Mouse (Mus musculus) liver, adult 2 months (tissue): ENCODE data around the gene Dclre1b.

Experiments used
- CTCF ChIP-seq: fragments of 200-500 bp; IDR thresholded peaks from 2 replicates; pipeline ENCODE4 v1.5.1; 2011; ENCODE audit warnings: low read depth, low read length, control low read depth
- POLR2A ChIP-seq: fragments of 200-500 bp; IDR thresholded peaks from 2 replicates; pipeline ENCODE4 v1.6.1; 2011; ENCODE audit warnings: low read length, control low read depth; ENCODE audit not compliant: insufficient read depth; ENCODE audit errors: extremely low read depth

GRCm38 (mm10) chr3:103851481-103851880 lies 42.2 kb upstream of the Dclre1b start:
- no peak for TF ChIP-seq CTCF
- TF ChIP-seq POLR2A: no peak
